Comparison of ENCODE assay signal across 18 mouse cellular contexts in the genomic region with DNA sequence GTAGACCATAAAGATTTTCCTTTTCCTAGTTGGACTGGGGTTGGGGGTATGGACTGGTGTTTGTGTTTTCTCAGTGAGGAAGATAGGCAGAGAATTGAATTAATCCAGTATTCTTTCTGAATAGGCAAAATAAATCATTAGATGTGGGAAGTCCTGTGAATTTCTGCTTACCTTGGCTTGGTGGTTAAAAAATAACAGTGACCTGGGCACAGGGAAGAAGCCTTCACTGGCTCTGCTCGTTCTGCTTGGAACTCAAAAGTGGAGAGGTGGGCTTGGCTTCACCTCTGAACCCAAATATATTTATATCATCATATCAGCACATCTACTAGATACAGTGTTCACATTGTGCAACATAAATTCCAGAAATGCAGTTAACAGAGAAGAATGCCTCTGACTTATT. TPM values are rescaled to one million over a fixed set of nuclear protein-coding genes. Genes with fewer than 3 reads are reported as not detected.
DNase-seq lines count a peak whose midpoint lies in the region; ATAC-seq and TF ChIP-seq lines count a peak whose summit lies in the region.
"Had no signal": no experiment of that assay in that cellular context is flagged by ENCODE, and none has a peak within 500 bp of the region (broad histone marks: within the 10 kb centered on the region; RNA-seq: fewer than 3 reads in every experiment).

No protein-coding gene starts in this region.

- 0 out of 2 replicates have a peak overlapping the region, but pooled peaks have one; percentile 12 for H3K4me2 ChIP-seq in heart, embryonic 14.5 days (ENCODE audit: low read length)
- H3K4me2 ChIP-seq in kidney, embryonic 16.5 days (replicated peaks; ENCODE audit: low read depth, low read length), result peak overlapping the region; percentile 11; the same call in 1 of the 2 replicates
- peak overlapping the region; percentile 37; the same call in 1 of the 2 replicates for H3K4me2 ChIP-seq in liver, embryonic 11.5 days
- peak overlapping the region; percentile 69; the same call in 1 of the 2 replicates for H3K4me2 ChIP-seq in liver, postnatal 0 days (ENCODE audit: low read depth, low read length)
- H3K4me2 ChIP-seq in forebrain, embryonic 13.5 days, result no peak overlapping the region
- H3K4me2 ChIP-seq: limb, embryonic 15.5 days had no signal

- no peaks in the 10 kb centered on the region for H3K36me3 ChIP-seq in heart, embryonic 14.5 days (ENCODE audit: control insufficient read depth, insufficient read depth, low read length)
- no peaks in the 10 kb centered on the region; the same call in 1 of the 2 replicates for H3K36me3 ChIP-seq in kidney, embryonic 16.5 days (ENCODE audit: insufficient read depth, low read length)
- no peaks in the 10 kb centered on the region for H3K36me3 ChIP-seq in liver, embryonic 11.5 days (ENCODE audit: control insufficient read depth, insufficient read depth, low read length)
- peaks cover 13% of the 10 kb centered on the region for H3K36me3 ChIP-seq in liver, postnatal 0 days (replicated peaks; ENCODE audit: insufficient read depth, low read length)
- no peaks in the 10 kb centered on the region for H3K36me3 ChIP-seq in forebrain, embryonic 13.5 days (ENCODE audit: poor library complexity, severe bottlenecking)
- H3K36me3 ChIP-seq: limb, embryonic 15.5 days had no signal

- no peak for TF ChIP-seq EP300 in liver, postnatal 0 days (IDR thresholded peaks at IDR 0.05; ENCODE audit: low read depth)

- no peaks in the 10 kb centered on the region for H3K9me3 ChIP-seq in heart, embryonic 14.5 days (ENCODE audit: control insufficient read depth, low read length)
- no peaks in the 10 kb centered on the region for H3K9me3 ChIP-seq in kidney, embryonic 16.5 days (ENCODE audit: low read length)
- H3K9me3 ChIP-seq in liver, embryonic 11.5 days (ENCODE audit: control insufficient read depth, low read length), result no peaks in the 10 kb centered on the region
- no peaks in the 10 kb centered on the region for H3K9me3 ChIP-seq in liver, postnatal 0 days (ENCODE audit: low read length)
- no peaks in the 10 kb centered on the region for H3K9me3 ChIP-seq in forebrain, embryonic 13.5 days (replicated peaks)
- H3K9me3 ChIP-seq: limb, embryonic 15.5 days; megakaryocyte, embryonic 14.5 days had no signal

- no peak for ATAC-seq in heart, embryonic 14.5 days (ENCODE audit: insufficient number of reproducible peaks, insufficient read depth, low FRiP score, low read depth)
- no peak for ATAC-seq in kidney, embryonic 16.5 days (ENCODE audit: low FRiP score, low TSS enrichment)
- ATAC-seq in liver, embryonic 11.5 days (replicated peaks; ENCODE audit: low FRiP score), result no peak
- ATAC-seq in liver, postnatal 0 days, result no peak
- ATAC-seq in forebrain, embryonic 13.5 days, result no peak
- ATAC-seq: forebrain, embryonic 16.5 days; hindbrain, embryonic 16.5 days had no signal

- 30% methylated on average over 1 of the region's 1 CpGs for WGBS in heart, embryonic 14.5 days
- WGBS in kidney, embryonic 16.5 days, result 41% methylated on average over 1 of the region's 1 CpGs
- 61% methylated on average over 1 of the region's 1 CpGs for WGBS in liver, embryonic 11.5 days
- 49% methylated on average over 1 of the region's 1 CpGs for WGBS in liver, postnatal 0 days (ENCODE audit: insufficient replicate concordance)
- 84% methylated on average over 1 of the region's 1 CpGs for WGBS in forebrain, embryonic 13.5 days

- no peak for DNase-seq in heart, postnatal 14 days
- no peak for DNase-seq in kidney, adult 18-20 months
- no peak for DNase-seq in liver, embryonic 11.5 days (ENCODE audit: low spot score)
- no peak for DNase-seq in liver, postnatal 0 days
- DNase-seq: adrenal gland, adult 2 months; cerebellum, adult 9-10 months; layer of hippocampus, postnatal 36 days; midbrain, embryonic 14.5 days; thymus, postnatal 14 days had no signal

- no peak overlapping the region; the same call in 1 of the 2 replicates for H3K9ac ChIP-seq in heart, embryonic 14.5 days (ENCODE audit: low read length)
- H3K9ac ChIP-seq in kidney, embryonic 16.5 days (replicated peaks; ENCODE audit: low read length), result no peak overlapping the region
- no peak overlapping the region for H3K9ac ChIP-seq in liver, embryonic 11.5 days (ENCODE audit: low read depth, low read length)
- H3K9ac ChIP-seq in liver, postnatal 0 days (replicated peaks), result no peak overlapping the region
- no peak overlapping the region for H3K9ac ChIP-seq in forebrain, embryonic 13.5 days
- H3K9ac ChIP-seq: limb, embryonic 15.5 days had no signal

- H3K27ac ChIP-seq in heart, embryonic 14.5 days (replicated peaks in 1 of 2; ENCODE audit: control insufficient read depth in 1 of 2, insufficient read depth in 1 of 2, low read depth in 2 of 2, low read length in 2 of 2), result peak overlapping the region in 1 of 2 experiments; percentile 24; a peak in 1 of 4 replicates
- no peak overlapping the region for H3K27ac ChIP-seq in kidney, embryonic 16.5 days (ENCODE audit: low read length)
- H3K27ac ChIP-seq in liver, embryonic 11.5 days (ENCODE audit: low read depth, low read length), result peak overlapping the region; percentile 35; the same call in 1 of the 2 replicates
- 0 out of 2 replicates have a peak overlapping the region, but pooled peaks have one; percentile 58 for H3K27ac ChIP-seq in liver, postnatal 0 days (ENCODE audit: low read depth)
- H3K27ac ChIP-seq in forebrain, embryonic 13.5 days, result no peak overlapping the region
- H3K27ac ChIP-seq: limb, embryonic 15.5 days had no signal

- H3K4me1 ChIP-seq in heart, embryonic 14.5 days (ENCODE audit: control insufficient read depth in 2 of 2, insufficient read depth in 2 of 2, low read length in 2 of 2), result peaks cover 5 to 48% of the 10 kb centered on the region in 2 experiments
- peaks cover 40% of the 10 kb centered on the region for H3K4me1 ChIP-seq in kidney, embryonic 16.5 days (ENCODE audit: insufficient read depth, low read length)
- H3K4me1 ChIP-seq in liver, embryonic 11.5 days (replicated peaks; ENCODE audit: control insufficient read depth, insufficient read depth, low read length), result peaks cover 45% of the 10 kb centered on the region
- H3K4me1 ChIP-seq in liver, postnatal 0 days (ENCODE audit: insufficient read depth), result peaks cover 41% of the 10 kb centered on the region
- peaks cover 15% of the 10 kb centered on the region for H3K4me1 ChIP-seq in forebrain, embryonic 13.5 days

- no peak for TF ChIP-seq CTCF in liver, postnatal 0 days (IDR thresholded peaks at IDR 0.05; ENCODE audit: low read depth)

- H3K4me3 ChIP-seq in heart, embryonic 14.5 days (ENCODE audit: control insufficient read depth in 1 of 2, insufficient read depth in 1 of 2, low read depth in 1 of 2, low read length in 2 of 2), result no peak overlapping the region
- H3K4me3 ChIP-seq in kidney, embryonic 16.5 days (ENCODE audit: low read length), result no peak overlapping the region
- no peak overlapping the region for H3K4me3 ChIP-seq in liver, embryonic 11.5 days (ENCODE audit: low read depth, low read length)
- no peak overlapping the region for H3K4me3 ChIP-seq in liver, postnatal 0 days (ENCODE audit: low read depth, low read length)
- H3K4me3 ChIP-seq in forebrain, embryonic 13.5 days, result no peak overlapping the region
- H3K4me3 ChIP-seq: layer of hippocampus, adult 2 months; limb, embryonic 15.5 days; megakaryocyte, embryonic 14.5 days; myocyte had no signal

- intact Hi-C loops in heart, postnatal 14 days (cut with DNase I), result loop anchor here (10.0 kb wide), 1 partner anchor 296 kb away; the partner anchor contains the start of gene Crebzf

- H3K27me3 ChIP-seq in heart, embryonic 14.5 days (ENCODE audit: control insufficient read depth, insufficient read depth, low read length), result no peaks in the 10 kb centered on the region
- H3K27me3 ChIP-seq in kidney, embryonic 16.5 days (ENCODE audit: insufficient read depth, low read length), result no peaks in the 10 kb centered on the region
- no peaks in the 10 kb centered on the region for H3K27me3 ChIP-seq in liver, embryonic 11.5 days (replicated peaks; ENCODE audit: control insufficient read depth, insufficient read depth, low read length)
- H3K27me3 ChIP-seq in liver, postnatal 0 days (ENCODE audit: insufficient read depth, low read length), result no peaks in the 10 kb centered on the region
- no peaks in the 10 kb centered on the region for H3K27me3 ChIP-seq in forebrain, embryonic 13.5 days
- H3K27me3 ChIP-seq: limb, embryonic 15.5 days; megakaryocyte, embryonic 14.5 days had no signal

RNA-seq across cellular contexts. Expression of gene Picalm, which starts 18.5 kb away (rescaled TPM):
- 42.4 and 44.4 TPM in 2 replicates for polyA plus RNA-seq in heart, embryonic 14.5 days (2014; fragmentation: Nextera tagmentation; extraction: Ambion mirVana)
- total RNA-seq in heart, postnatal 14 days (2021), result 100 to 1,000 TPM; 167 to 180 TPM
- polyA plus RNA-seq in kidney, embryonic 16.5 days (2015; fragmentation: Nextera tagmentation; extraction: Ambion mirVana), result 34.7 and 39.9 TPM in 2 replicates
- polyA plus RNA-seq in liver, embryonic 11.5 days (2014; fragmentation: Nextera tagmentation; extraction: Ambion mirVana), result 62.6 and 65.9 TPM in 2 replicates
- polyA plus RNA-seq in liver, postnatal 0 days (2015; fragmentation: Nextera tagmentation; extraction: Ambion mirVana), result 29.9 and 30.6 TPM in 2 replicates
- polyA plus RNA-seq in forebrain, embryonic 13.5 days (2015; fragmentation: Nextera tagmentation; extraction: Ambion mirVana), result 36.6 and 40.9 TPM in 2 replicates

Comparison
In these comparisons a context has a peak if more than half of its experiments do, and no peak if none do; other contexts are left out.
1. H3K27ac ChIP-seq: peak in liver, embryonic 11.5 days (single experiment) and liver, postnatal 0 days (single experiment); none in kidney, embryonic 16.5 days (single experiment) and forebrain, embryonic 13.5 days (single experiment).